8 mouse cellular contexts compared by ENCODE assay signal in the genomic region with DNA sequence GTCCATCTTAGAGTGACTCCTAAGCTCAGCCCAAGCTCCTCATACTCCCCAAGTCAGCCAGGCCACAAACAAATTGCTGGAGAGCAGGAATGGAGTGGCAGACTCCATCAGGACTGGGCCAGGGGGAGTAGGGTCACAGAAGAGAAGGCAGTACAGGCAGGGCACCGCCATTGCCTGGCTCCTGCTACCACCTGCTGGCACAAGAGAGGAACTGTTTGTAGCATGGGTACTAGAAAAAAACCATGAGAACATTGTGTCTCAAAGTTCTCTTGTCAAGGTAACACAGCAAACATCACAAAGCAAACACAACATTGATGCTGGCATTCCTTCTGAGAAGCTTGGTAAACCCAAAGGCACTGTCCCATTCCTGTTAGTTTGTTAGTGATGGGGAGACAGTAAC. TPM values are rescaled to one million over a fixed set of nuclear protein-coding genes. Genes with fewer than 3 reads are reported as not detected.
DNase-seq lines count a peak whose midpoint lies in the region; ATAC-seq and TF ChIP-seq lines count a peak whose summit lies in the region.

No protein-coding gene starts in this region.

- no peaks in the 10 kb centered on the region for H3K36me3 ChIP-seq in heart, embryonic 10.5 days
- no peaks in the 10 kb centered on the region for H3K36me3 ChIP-seq in hindbrain, embryonic 12.5 days
- H3K36me3 ChIP-seq in limb, embryonic 14.5 days (ENCODE audit: control insufficient read depth, insufficient read depth, low read length), result no peaks in the 10 kb centered on the region

- H3K4me2 ChIP-seq in hindbrain, embryonic 12.5 days (replicated peaks), result no peak overlapping the region
- no peak overlapping the region for H3K4me2 ChIP-seq in limb, embryonic 14.5 days (replicated peaks; ENCODE audit: low read depth, low read length, severe bottlenecking)

- no peak for TF ChIP-seq POLR2A in cortical plate, adult 2 months (IDR thresholded peaks at IDR 0.05; ENCODE audit: extremely low read depth, insufficient read depth, low read length)
- TF ChIP-seq POLR2A in limb, embryonic 14.5 days (IDR thresholded peaks at IDR 0.05; ENCODE audit: borderline replicate concordance, extremely low read depth, insufficient read depth, insufficient read length), result no peak

- 18% methylated on average over 1 of the region's 1 CpGs for WGBS in heart, embryonic 10.5 days
- WGBS in hindbrain, embryonic 12.5 days, result 14% methylated on average over 1 of the region's 1 CpGs
- 0% methylated on average over 1 of the region's 1 CpGs for WGBS in limb, embryonic 14.5 days

- ATAC-seq in hindbrain, embryonic 12.5 days (ENCODE audit: low FRiP score), result peak; percentile 60; the same call in 1 of the 2 replicates
- peak; percentile 80; the same call in 1 of the 2 replicates for ATAC-seq in limb, embryonic 14.5 days (ENCODE audit: low FRiP score, low read depth)
- ATAC-seq in monocyte, adult 5-6 weeks (replicated peaks; ENCODE audit: insufficient number of reproducible peaks, low FRiP score, low TSS enrichment, poor library complexity, severe bottlenecking), result peak; percentile 37; the same call in 1 of the 2 replicates

- H3K4me1 ChIP-seq in heart, embryonic 10.5 days, result 0 out of 2 replicates have a peak, but pooled peaks cover 2% of the 10 kb centered on the region
- peaks cover 1% of the 10 kb centered on the region for H3K4me1 ChIP-seq in cortical plate, adult 2 months (ENCODE audit: control insufficient read depth, insufficient read depth, low read length)
- H3K4me1 ChIP-seq in hindbrain, embryonic 12.5 days, result no peaks in the 10 kb centered on the region
- H3K4me1 ChIP-seq in limb, embryonic 14.5 days (ENCODE audit: control insufficient read depth, insufficient read depth, low read length), result no peaks in the 10 kb centered on the region

- TF ChIP-seq CTCF in cortical plate, adult 2 months (IDR thresholded peaks at IDR 0.05; ENCODE audit: extremely low read depth, insufficient read depth, low read length), result peak; percentile 80

- H3K27ac ChIP-seq in heart, embryonic 10.5 days, result no peak overlapping the region
- no peak overlapping the region for H3K27ac ChIP-seq in cortical plate, adult 2 months (ENCODE audit: insufficient read depth, low read length)
- no peak overlapping the region for H3K27ac ChIP-seq in hindbrain, embryonic 12.5 days
- no peak overlapping the region for H3K27ac ChIP-seq in limb, embryonic 14.5 days (replicated peaks; ENCODE audit: low read depth, low read length)

- no peaks in the 10 kb centered on the region for H3K27me3 ChIP-seq in heart, embryonic 10.5 days (ENCODE audit: insufficient read depth, poor library complexity, severe bottlenecking)
- H3K27me3 ChIP-seq in hindbrain, embryonic 12.5 days, result no peaks in the 10 kb centered on the region
- H3K27me3 ChIP-seq in limb, embryonic 14.5 days (ENCODE audit: control insufficient read depth, insufficient read depth, low read length), result no peaks in the 10 kb centered on the region

- H3K9ac ChIP-seq in hindbrain, embryonic 12.5 days, result no peak overlapping the region
- H3K9ac ChIP-seq in limb, embryonic 14.5 days (ENCODE audit: low read depth, low read length, severe bottlenecking), result no peak overlapping the region

- no peaks in the 10 kb centered on the region for H3K9me3 ChIP-seq in heart, embryonic 10.5 days
- H3K9me3 ChIP-seq in hindbrain, embryonic 12.5 days (replicated peaks), result no peaks in the 10 kb centered on the region
- no peaks in the 10 kb centered on the region for H3K9me3 ChIP-seq in limb, embryonic 14.5 days (ENCODE audit: control insufficient read depth, low read length)

- H3K4me3 ChIP-seq in heart, embryonic 10.5 days, result no peak overlapping the region
- no peak overlapping the region for H3K4me3 ChIP-seq in cortical plate, adult 2 months (ENCODE audit: insufficient read depth, low read length)
- no peak overlapping the region for H3K4me3 ChIP-seq in hindbrain, embryonic 12.5 days
- no peak overlapping the region for H3K4me3 ChIP-seq in limb, embryonic 14.5 days (replicated peaks; ENCODE audit: low read length)

- peak; percentile 22 to 41 for DNase-seq in heart, adult 18-20 months
- DNase-seq in heart, embryonic 10.5 days (ENCODE audit: low spot score), result no peak
- DNase-seq in NIH3T3 (ENCODE audit: low read depth), result peak; percentile 73
- DNase-seq in limb, embryonic 14.5 days (ENCODE audit: low spot score), result peak; percentile 50
- DNase-seq in thymus, postnatal 36 days, result peak; percentile 44 to 48

RNA-seq across cellular contexts. Expression of a gene that starts 20.0 kb away (rescaled TPM):
- total RNA-seq in heart, adult 18-20 months (2021), result 10 to 100 TPM; 11.2 to 14.9 TPM
- polyA plus RNA-seq in heart, embryonic 10.5 days (2016; fragmentation: Nextera tagmentation; extraction: Ambion mirVana), result 22.2 and 27.2 TPM in 2 replicates
- 19.9 and 21.2 TPM in 2 replicates for polyA plus RNA-seq in cortical plate, adult 2 months (2012; rRNA removed)
- polyA plus RNA-seq in hindbrain, embryonic 12.5 days (2016; fragmentation: Nextera tagmentation; extraction: Ambion mirVana), result 29.2 and 31.2 TPM in 2 replicates
- polyA plus RNA-seq in limb, embryonic 14.5 days (2012; rRNA removed), result 7.6 and 9.8 TPM in 2 replicates
- polyA plus RNA-seq in limb, embryonic 14.5 days (2014; fragmentation: Nextera tagmentation; extraction: Ambion mirVana), result 16.6 and 17.3 TPM in 2 replicates
- total RNA-seq in monocyte, adult 5-6 weeks (2017), result 31.8 to 84.6 TPM (median 55.0 TPM) in 3 replicates

RNA-seq across cellular contexts. Expression of a gene that starts 20.2 kb away (rescaled TPM):
- total RNA-seq in heart, adult 18-20 months (2021), result under 1 TPM; 0.82 to 0.87 TPM
- 3.1 and 4.1 TPM in 2 replicates for polyA plus RNA-seq in heart, embryonic 10.5 days (2016; fragmentation: Nextera tagmentation; extraction: Ambion mirVana)
- 96.1 and 99.2 TPM in 2 replicates for polyA plus RNA-seq in cortical plate, adult 2 months (2012; rRNA removed)
- polyA plus RNA-seq in hindbrain, embryonic 12.5 days (2016; fragmentation: Nextera tagmentation; extraction: Ambion mirVana), result 26.9 and 28.9 TPM in 2 replicates
- 4.9 and 5.9 TPM in 2 replicates for polyA plus RNA-seq in limb, embryonic 14.5 days (2012; rRNA removed)
- polyA plus RNA-seq in limb, embryonic 14.5 days (2014; fragmentation: Nextera tagmentation; extraction: Ambion mirVana), result 7.3 and 7.5 TPM in 2 replicates
- total RNA-seq in monocyte, adult 5-6 weeks (2017), result 0.87 to 2.1 TPM (median 1.2 TPM) in 3 replicates
